Comparison of ENCODE assay signal across 13 mouse cellular contexts in genomic region chrX:105037666-105038065, GRCm38 (mm10). TPM values are rescaled to one million over a fixed set of nuclear protein-coding genes. Genes with fewer than 3 reads are reported as not detected.
DNase-seq lines count a peak whose midpoint lies in the region; ATAC-seq and TF ChIP-seq lines count a peak whose summit lies in the region.
"Had no signal": no experiment of that assay in that cellular context is flagged by ENCODE, and none has a peak within 500 bp of the region (broad histone marks: within the 10 kb centered on the region; RNA-seq: fewer than 3 reads in every experiment).

No protein-coding gene starts in this region.

- H3K4me3 ChIP-seq in heart, adult 2 months, result no peak overlapping the region
- no peak overlapping the region for H3K4me3 ChIP-seq in lung, postnatal 0 days (ENCODE audit: low read depth, low read length)
- H3K4me3 ChIP-seq in lung, adult 2 months (replicated peaks; ENCODE audit: extremely low read depth, low read depth, low read length), result no peak overlapping the region
- H3K4me3 ChIP-seq: hindbrain, embryonic 13.5 days; megakaryocyte, embryonic 14.5 days had no signal

- no peaks in the 10 kb centered on the region for H3K9me3 ChIP-seq in lung, postnatal 0 days (ENCODE audit: low read length)
- H3K9me3 ChIP-seq: hindbrain, embryonic 13.5 days had no signal

- no peak overlapping the region for H3K9ac ChIP-seq in heart, adult 2 months (ENCODE audit: low read depth, low read length)
- H3K9ac ChIP-seq in lung, postnatal 0 days (replicated peaks; ENCODE audit: low read depth), result no peak overlapping the region
- H3K9ac ChIP-seq: hindbrain, embryonic 13.5 days had no signal

- no peak for DNase-seq in heart, adult 2 months
- no peak for DNase-seq in heart, adult 9 months (ENCODE audit: low spot score in 2 of 2)
- peak; percentile 6 for DNase-seq in lung, postnatal 0 days (ENCODE audit: low spot score)
- no peak for DNase-seq in lung, adult 2 months
- DNase-seq in MN1 (ENCODE audit: low spot score), result peak; percentile 7
- peak; percentile 25 for DNase-seq in induced T-regulatory cell, adult 2 months (ENCODE audit: low read depth)
- DNase-seq in right cerebral cortex, adult 18-20 months, result no peak
- DNase-seq in spleen, adult 18-20 months, result no peak
- DNase-seq: cerebellum, adult 8-10 months; thymus, postnatal 14 days had no signal

- intact Hi-C loops in heart, adult 2 months (cut with DNase I), result no loop called here

- peak; percentile 57 for TF ChIP-seq CTCF in heart, adult 2 months (IDR thresholded peaks at IDR 0.05)
- TF ChIP-seq CTCF in lung, postnatal 0 days (IDR thresholded peaks at IDR 0.05), result peak; percentile 51
- no peak for TF ChIP-seq CTCF in lung, adult 2 months (IDR thresholded peaks at IDR 0.05; ENCODE audit: insufficient read depth, low read length)

- no peak for TF ChIP-seq EP300 in heart, adult 2 months (IDR thresholded peaks at IDR 0.05; ENCODE audit: insufficient read depth, low read depth, low read length)
- TF ChIP-seq EP300 in lung, postnatal 0 days (IDR thresholded peaks at IDR 0.05), result no peak

- WGBS in heart, adult 2 months, result 80% methylated on average over 3 of the region's 3 CpGs
- WGBS in lung, postnatal 0 days, result 77% methylated on average over 3 of the region's 3 CpGs
- 87% methylated on average over 3 of the region's 3 CpGs for WGBS in lung, adult 2 months

- no peak for ATAC-seq in lung, postnatal 0 days
- ATAC-seq: activated CD4-positive, CD25-positive, alpha-beta regulatory T cell, adult 4 months had no signal

- H3K27me3 ChIP-seq in heart, adult 2 months (ENCODE audit: control insufficient read depth, insufficient read depth, low read length), result no peaks in the 10 kb centered on the region
- H3K27me3 ChIP-seq in lung, postnatal 0 days (replicated peaks; ENCODE audit: insufficient read depth, low read length), result no peaks in the 10 kb centered on the region
- H3K27me3 ChIP-seq: megakaryocyte, embryonic 14.5 days had no signal

- no peak for TF ChIP-seq POLR2A in heart, adult 2 months (IDR thresholded peaks at IDR 0.05; ENCODE audit: insufficient read depth, low read depth, low read length)
- no peak for TF ChIP-seq POLR2A in lung, adult 2 months (IDR thresholded peaks at IDR 0.05; ENCODE audit: borderline replicate concordance, extremely low read depth, low read depth, low read length)

- H3K79me2 ChIP-seq in heart, adult 2 months (replicated peaks; ENCODE audit: control insufficient read depth, insufficient read depth, low read length), result no peaks in the 10 kb centered on the region

- no peak overlapping the region for H3K4me2 ChIP-seq in lung, postnatal 0 days (replicated peaks; ENCODE audit: low read depth, low read length)
- H3K4me2 ChIP-seq: hindbrain, embryonic 13.5 days had no signal

- no peak overlapping the region for H3K27ac ChIP-seq in heart, adult 2 months
- H3K27ac ChIP-seq in lung, postnatal 0 days (ENCODE audit: low read length), result no peak overlapping the region
- H3K27ac ChIP-seq: hindbrain, embryonic 13.5 days had no signal

- no peaks in the 10 kb centered on the region for H3K36me3 ChIP-seq in heart, adult 2 months (ENCODE audit: control insufficient read depth, insufficient read depth, low read length)
- no peaks in the 10 kb centered on the region for H3K36me3 ChIP-seq in lung, postnatal 0 days (ENCODE audit: insufficient read depth, low read length)

- no peaks in the 10 kb centered on the region for H3K4me1 ChIP-seq in heart, adult 2 months (ENCODE audit: control insufficient read depth, insufficient read depth, low read length)
- H3K4me1 ChIP-seq in lung, postnatal 0 days (ENCODE audit: insufficient read depth, low read depth, low read length), result no peaks in the 10 kb centered on the region
- H3K4me1 ChIP-seq in lung, adult 2 months (ENCODE audit: control insufficient read depth, insufficient read depth, low read length), result no peaks in the 10 kb centered on the region
- H3K4me1 ChIP-seq: hindbrain, embryonic 13.5 days had no signal

RNA-seq across cellular contexts. Expression of gene Pbdc1, which starts 41.9 kb away (rescaled TPM):
- total RNA-seq in heart, adult 2 months (2021), result 1 to 10 TPM; 6.3 to 8.6 TPM
- 3.3 and 7.4 TPM in 2 replicates for polyA plus RNA-seq in heart, adult 2 months (2012; rRNA removed)
- 27.5 and 32.1 TPM in 2 replicates for polyA plus RNA-seq in lung, postnatal 0 days (2015; fragmentation: Nextera tagmentation; extraction: Ambion mirVana)
- polyA plus RNA-seq in lung, adult 2 months (2012; rRNA removed), result 4.9 and 5.4 TPM in 2 replicates

Comparison
In these comparisons a context has a peak if more than half of its experiments do, and no peak if none do; other contexts are left out.
1. DNase-seq: peak in lung, postnatal 0 days (single experiment), MN1 (single experiment) and induced T-regulatory cell, adult 2 months (single experiment); none in heart, adult 2 months (0 of 2), heart, adult 9 months (0 of 2), lung, adult 2 months (single experiment), right cerebral cortex, adult 18-20 months (single experiment) and spleen, adult 18-20 months (0 of 2).